Mouse (Mus musculus) liver, embryonic 14.5 days (tissue): ENCODE data around the gene Dock1.

Source experiments
- CTCF ChIP-seq: IDR thresholded peaks from 2 replicates; pipeline ENCODE4 v1.5.1; 2016; ENCODE audit warnings: antibody characterized with exemption, low read depth, control low read depth
- EP300 ChIP-seq: IDR thresholded peaks from 2 replicates; pipeline ENCODE4 v1.6.1; 2016; ENCODE audit warnings: antibody characterized with exemption, low read depth

DNA sequence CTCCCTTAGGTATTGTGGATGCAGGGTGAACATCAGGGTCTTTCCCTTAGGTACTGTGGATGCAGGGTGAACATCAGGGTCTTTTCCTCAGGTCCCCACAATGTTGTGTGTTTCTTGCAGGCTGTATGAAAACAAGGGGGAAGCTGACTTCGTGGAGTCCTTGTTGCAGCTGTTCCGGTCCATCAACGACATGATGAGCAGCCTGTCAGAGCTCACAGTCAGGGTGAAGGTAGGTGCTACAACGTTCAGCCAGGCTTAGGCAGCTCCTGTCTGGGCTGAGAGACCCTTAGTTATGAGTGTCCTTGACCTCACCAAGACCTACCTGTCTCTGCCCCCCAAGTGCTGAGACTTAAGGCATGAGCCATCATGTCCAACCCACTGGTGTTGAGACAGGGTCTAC lies 134.0 kb downstream of the Dock1 start:
- TF ChIP-seq CTCF (no peak), EP300 (no peak)
